ENCODE assay signal across 8 mouse cellular contexts in genomic region chr1:39367601-39368266, GRCm38 (mm10). TPM values are rescaled to one million over a fixed set of nuclear protein-coding genes. Genes with fewer than 3 reads are reported as not detected.
DNase-seq lines count a peak whose midpoint lies in the region; ATAC-seq lines count a peak whose summit lies in the region.

Rpl31 (plus strand) TSS chr1:39367842.

- peak; percentile 99 for ATAC-seq in CD4-positive, CD25-positive, alpha-beta regulatory T cell, adult 4 months
- peak; percentile 99 for ATAC-seq in heart, embryonic 14.5 days (ENCODE audit: insufficient number of reproducible peaks, insufficient read depth, low FRiP score, low read depth)
- ATAC-seq in liver, embryonic 13.5 days (ENCODE audit: low read depth), result peak; percentile 98
- ATAC-seq in stomach, embryonic 16.5 days (ENCODE audit: insufficient read depth, low FRiP score), result peak; percentile 99

- peak; percentile 83 for DNase-seq in c-Kit-negative CD71-positive TER-119-positive erythroid progenitor cells, embryonic 14.5 days (ENCODE audit: low read depth, low spot score)
- peak; percentile 92 for DNase-seq in fibroblast of lung, adult 2 months (ENCODE audit: low read depth)
- peak; percentile 98 for DNase-seq in kidney, postnatal 14 days
- peak; percentile 87 for DNase-seq in liver, embryonic 13.5 days
- peak; percentile 95 for DNase-seq in neural tube, embryonic 10.5 days (ENCODE audit: extremely low spot score, low spot score)

- H3K4me1 ChIP-seq in heart, embryonic 14.5 days (ENCODE audit: control insufficient read depth in 2 of 2, insufficient read depth in 2 of 2, low read length in 2 of 2), result peaks cover 9 to 10% of the 10 kb centered on the region in 2 experiments
- H3K4me1 ChIP-seq in liver, embryonic 13.5 days (replicated peaks), result peaks cover 25% of the 10 kb centered on the region
- peaks cover 16% of the 10 kb centered on the region for H3K4me1 ChIP-seq in stomach, embryonic 16.5 days (ENCODE audit: control insufficient read depth, insufficient read depth, low read length)

- peaks cover 38% of the 10 kb centered on the region for H3K36me3 ChIP-seq in heart, embryonic 14.5 days (ENCODE audit: control insufficient read depth, insufficient read depth, low read length)
- H3K36me3 ChIP-seq in liver, embryonic 13.5 days, result peaks cover 41% of the 10 kb centered on the region
- 0 out of 2 replicates have a peak, but pooled peaks cover 4% of the 10 kb centered on the region for H3K36me3 ChIP-seq in stomach, embryonic 16.5 days (ENCODE audit: control insufficient read depth, insufficient read depth, low read length)

- H3K4me2 ChIP-seq in heart, embryonic 14.5 days (ENCODE audit: low read length), result peak within 1 kb of the TSS; percentile 84
- peak within 1 kb of the TSS; percentile 85 for H3K4me2 ChIP-seq in liver, embryonic 13.5 days
- peak within 1 kb of the TSS; percentile 91 for H3K4me2 ChIP-seq in stomach, embryonic 16.5 days (ENCODE audit: low read depth, low read length)

- peak within 1 kb of the TSS; percentile 97 for H3K9ac ChIP-seq in heart, embryonic 14.5 days (ENCODE audit: low read length)
- H3K9ac ChIP-seq in liver, embryonic 13.5 days, result peak within 1 kb of the TSS; percentile 96
- H3K9ac ChIP-seq in stomach, embryonic 16.5 days (ENCODE audit: low read length), result peak within 1 kb of the TSS; percentile 90

- H3K27ac ChIP-seq in heart, embryonic 14.5 days (replicated peaks in 1 of 2; ENCODE audit: control insufficient read depth in 1 of 2, insufficient read depth in 1 of 2, low read depth in 2 of 2, low read length in 2 of 2), result peak within 1 kb of the TSS; percentile 80 to 85
- peak within 1 kb of the TSS; percentile 88 for H3K27ac ChIP-seq in liver, embryonic 13.5 days
- H3K27ac ChIP-seq in stomach, embryonic 16.5 days (ENCODE audit: low read length), result peak within 1 kb of the TSS; percentile 68

- WGBS in heart, embryonic 14.5 days, result under 1% methylated on average over 61 of the region's 62 CpGs
- WGBS in liver, embryonic 13.5 days (ENCODE audit: insufficient replicate concordance), result 1% methylated on average over 58 of the region's 62 CpGs
- WGBS in stomach, embryonic 16.5 days, result under 1% methylated on average over 62 of the region's 62 CpGs

- no peaks in the 10 kb centered on the region for H3K9me3 ChIP-seq in heart, embryonic 14.5 days (ENCODE audit: control insufficient read depth, low read length)
- H3K9me3 ChIP-seq in liver, embryonic 13.5 days (replicated peaks), result no peaks in the 10 kb centered on the region
- H3K9me3 ChIP-seq in stomach, embryonic 16.5 days (replicated peaks; ENCODE audit: control insufficient read depth, low read length), result no peaks in the 10 kb centered on the region

- H3K27me3 ChIP-seq in heart, embryonic 14.5 days (ENCODE audit: control insufficient read depth, insufficient read depth, low read length), result no peaks in the 10 kb centered on the region
- H3K27me3 ChIP-seq in liver, embryonic 13.5 days, result peaks cover 6% of the 10 kb centered on the region; the same call in 1 of the 2 replicates
- H3K27me3 ChIP-seq in stomach, embryonic 16.5 days (ENCODE audit: control insufficient read depth, insufficient read depth, low read length), result no peaks in the 10 kb centered on the region

- H3K4me3 ChIP-seq in heart, embryonic 14.5 days (ENCODE audit: control insufficient read depth in 1 of 2, insufficient read depth in 1 of 2, low read depth in 1 of 2, low read length in 2 of 2), result peak within 1 kb of the TSS; percentile 66 to 90
- H3K4me3 ChIP-seq in liver, embryonic 13.5 days (replicated peaks), result peak within 1 kb of the TSS; percentile 95
- H3K4me3 ChIP-seq in stomach, embryonic 16.5 days (replicated peaks; ENCODE audit: low read length), result peak within 1 kb of the TSS; percentile 67

RNA-seq across cellular contexts. Expression of gene Rpl31, which starts in this region (rescaled TPM):
- polyA plus RNA-seq in CD4-positive, CD25-positive, alpha-beta regulatory T cell, adult 4 months (2017; shearing (Covaris generic)), result 100 to 1,000 TPM; 322 to 513 TPM
- polyA plus RNA-seq in heart, embryonic 14.5 days (2014; fragmentation: Nextera tagmentation; extraction: Ambion mirVana), result 441 and 528 TPM in 2 replicates
- polyA plus RNA-seq in liver, embryonic 13.5 days (2015; fragmentation: Nextera tagmentation; extraction: Ambion mirVana), result 417 and 442 TPM in 2 replicates
- polyA plus RNA-seq in stomach, embryonic 16.5 days (2015; fragmentation: Nextera tagmentation; extraction: Ambion mirVana), result 379 and 502 TPM in 2 replicates

Comparison
In these comparisons a context has a peak if more than half of its experiments do, and no peak if none do; other contexts are left out.
1. Peak in every context shown above with its lines: DNase-seq, ATAC-seq, H3K4me3 ChIP-seq and H3K27ac ChIP-seq.